Mouse (Mus musculus) cerebellum, adult 2 months (tissue): ENCODE measurements around the gene Mrto4. TPM values are rescaled to one million over a fixed set of nuclear protein-coding genes. Genes with fewer than 3 reads are reported as not detected.
A peak's percentile ranks its signal among the peaks of the same experiment; 100 is the strongest.

Experiments
- DNase-seq, 2 experiments: peaks; one replicate each; pipeline ENCODE4 v3.0.0; 2021
- H3K27ac ChIP-seq: fragments of 200-500 bp; 2 replicates; pipeline ENCODE4 v1.5.1; 2012; ENCODE audit warnings: low read length, control low read depth, inconsistent platforms; ENCODE audit not compliant: insufficient read depth
- H3K27me3 ChIP-seq: fragments of 200-500 bp; 2 replicates; pipeline ENCODE4 v1.6.1; 2012; ENCODE audit warnings: inconsistent platforms, mild to moderate bottlenecking, low read length, moderate library complexity; ENCODE audit not compliant: control insufficient read depth, insufficient read depth
- H3K4me1 ChIP-seq: fragments of 200-500 bp; 2 replicates; pipeline ENCODE4 v1.6.1; 2011; ENCODE audit warnings: low read length; ENCODE audit not compliant: control insufficient read depth, insufficient read depth
- H3K4me3 ChIP-seq: fragments of 200-500 bp; replicated peaks from 2 replicates; pipeline ENCODE3; 2011; ENCODE audit warnings: mild to moderate bottlenecking, low read depth, low read length, control low read depth; ENCODE audit not compliant: insufficient read depth
- CTCF ChIP-seq: fragments of 200-500 bp; IDR thresholded peaks from 2 replicates; pipeline ENCODE4 v1.5.1; 2011; ENCODE audit warnings: low read depth, mild to moderate bottlenecking, control low read depth, low read length, moderate library complexity, borderline replicate concordance; ENCODE audit not compliant: insufficient read depth
- POLR2A ChIP-seq: fragments of 200-500 bp; IDR thresholded peaks from 2 replicates; pipeline ENCODE4 v1.6.1; 2011; ENCODE audit warnings: low read length, control low read depth, borderline replicate concordance; ENCODE audit not compliant: insufficient read depth
- WGBS: fragments of 180-500 bp; shearing (Covaris S2); methylation state at CpG from one replicate; pipeline ENCODE4 v1.1.7; 2018; 5-methylcytosine and 5-hydroxymethylcytosine counted together
- polyA plus RNA-seq: library from polyadenylated mRNA; depleted of rRNA; stranded (reverse); fragments of >200 nt; gene quantifications from 2 replicates; pipeline ENCODE4 v1.2.3, GENCODE M21; 2012; rRNA removed

Mrto4 gene
- polyA plus RNA-seq, 1 experiment, result 56.4 TPM

GRCm38 (mm10) chr4:139301780-139302179 lies 50.6 kb downstream of the Mrto4 start:
- 68% methylated on average over 8 of the region's 8 CpGs for WGBS

DNA sequence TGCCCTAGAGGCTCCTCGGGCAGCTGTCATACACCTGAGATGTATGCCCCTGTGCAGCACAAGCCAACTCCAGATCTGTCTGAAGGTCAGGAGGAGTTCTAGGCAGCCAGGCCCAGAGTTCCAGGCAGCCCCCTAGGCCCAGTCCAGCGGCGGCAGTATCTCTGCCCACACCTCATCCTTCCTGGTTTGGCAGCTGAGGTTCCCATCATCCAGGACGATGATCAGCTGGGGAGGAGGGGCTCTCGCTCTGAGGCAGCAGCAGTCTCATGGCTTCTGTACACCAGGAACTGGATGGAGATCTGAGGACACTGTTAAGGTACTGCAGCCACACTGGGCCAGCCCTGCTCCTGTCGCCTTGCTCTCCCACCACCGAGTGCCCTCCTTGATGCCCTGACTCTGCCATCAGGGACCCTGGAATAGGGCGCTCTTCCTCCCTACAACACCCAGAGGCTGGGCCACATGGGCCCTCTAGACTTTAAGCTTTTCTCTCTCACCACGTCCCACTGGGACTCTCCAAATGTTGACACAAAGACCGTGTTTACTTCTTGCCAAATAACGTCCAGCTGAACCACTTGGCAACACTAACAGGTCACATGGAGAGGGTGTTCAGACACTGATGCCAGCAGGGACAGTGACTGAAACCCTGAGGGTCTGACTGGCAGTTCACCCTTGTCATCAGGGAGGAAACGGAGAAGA lies 53.6 kb downstream of the Mrto4 start:
- H3K27me3 ChIP-seq, result no peaks in the 10 kb centered on the region
- TF ChIP-seq POLR2A, result no peak
- no peak for TF ChIP-seq CTCF
- H3K4me3 ChIP-seq, result no peak overlapping the region
- no peak for DNase-seq
- WGBS, result 32% methylated on average over 12 of the region's 12 CpGs
- peak overlapping the region; percentile 61 for H3K27ac ChIP-seq
- H3K4me1 ChIP-seq, result peaks cover 38% of the 10 kb centered on the region

More at GRCm38 (mm10) chr4:139301780-139302179, 50.6 kb downstream of the Mrto4 start:
- DNase-seq, result no peak
- peaks cover 42% of the 10 kb centered on the region for H3K4me1 ChIP-seq
- H3K27ac ChIP-seq, result no peak overlapping the region
- H3K27me3 ChIP-seq, result no peaks in the 10 kb centered on the region
- TF ChIP-seq CTCF, result no peak
- no peak for TF ChIP-seq POLR2A
- no peak overlapping the region for H3K4me3 ChIP-seq

DNA sequence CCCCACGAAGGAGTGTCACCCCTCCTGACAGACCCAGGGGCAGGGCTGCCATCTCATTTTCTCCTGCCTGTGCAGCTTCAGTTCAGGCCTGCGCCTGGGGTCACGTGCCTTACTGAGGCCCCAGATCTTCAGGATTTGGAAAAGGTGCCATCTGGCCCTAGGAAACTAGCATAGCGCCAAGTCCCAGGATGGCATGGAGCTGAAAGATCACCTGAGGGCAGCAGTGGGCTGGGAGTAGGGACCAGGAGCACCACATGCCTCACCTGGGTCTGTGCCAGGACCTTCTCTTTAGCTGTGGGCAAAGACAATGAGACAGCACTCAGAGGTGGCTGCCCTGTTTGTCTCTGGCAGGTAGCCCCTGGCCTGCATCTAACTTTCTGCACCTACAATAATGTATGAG lies 54.8 kb downstream of the Mrto4 start:
- peaks cover 38% of the 10 kb centered on the region for H3K4me1 ChIP-seq
- no peaks in the 10 kb centered on the region for H3K27me3 ChIP-seq
- H3K4me3 ChIP-seq, result no peak overlapping the region
- TF ChIP-seq CTCF (peak; percentile 59; the same call in 1 of the 2 replicates), POLR2A (0 out of 2 replicates have a peak, but pooled peaks have one; percentile 11)
- peak overlapping the region; percentile 61 for H3K27ac ChIP-seq
- DNase-seq, result peak; percentile 96 to 98
- WGBS, result 9% methylated on average over 4 of the region's 4 CpGs

Other genes starting within 250 kb of the Mrto4 start
- gene Minos1, start 221.5 kb downstream of the Mrto4 start, polyA plus RNA-seq, result 212 and 218 TPM in 2 replicates
- 199 and 220 TPM in 2 replicates for gene Capzb, start 159.7 kb downstream of the Mrto4 start, polyA plus RNA-seq
- 42.3 and 44.4 TPM in 2 replicates for gene Pqlc2, start 41.9 kb downstream of the Mrto4 start, polyA plus RNA-seq
- 22.3 and 25.3 TPM in 2 replicates for gene Akr7a5, start 41.8 kb downstream of the Mrto4 start, polyA plus RNA-seq
- gene Emc1, start within 50 bp of the Mrto4 start, polyA plus RNA-seq, result 77.1 and 78.2 TPM in 2 replicates
- gene Ubr4, start within 50 bp of the Mrto4 start, polyA plus RNA-seq, result 256 TPM in 2 replicates
- gene Iffo2, start 178.0 kb upstream of the Mrto4 start, polyA plus RNA-seq, result 19.1 and 20.3 TPM in 2 replicates